Mouse (Mus musculus): ENCODE results near the gene Akt2. TPM values are rescaled to one million over a fixed set of nuclear protein-coding genes. Genes with fewer than 3 reads are reported as not detected.

Akt2 gene
- 106 TPM for polyA plus RNA-seq (2015; fragmentation: Illumina TruSeq; extraction: RNeasy Lipid Tissue Mini Kit (QIAGEN cat#74804); ENCODE audit: low read depth, low replicate concordance)

GRCm38 (mm10) chr7:27591266-27592216 is at the start of gene Akt2:
Akt2 (plus strand) TSS chr7:27591552.

GRCm38 (mm10) chr7:27552931-27553513 is 38.3 kb upstream of the Akt2 start, which contains the start of the genes Pld3 and 2310022A10Rik:
Pld3 (minus strand) TSS chr7:27553218.
2310022A10Rik (plus strand) TSS chr7:27553233.

DNA sequence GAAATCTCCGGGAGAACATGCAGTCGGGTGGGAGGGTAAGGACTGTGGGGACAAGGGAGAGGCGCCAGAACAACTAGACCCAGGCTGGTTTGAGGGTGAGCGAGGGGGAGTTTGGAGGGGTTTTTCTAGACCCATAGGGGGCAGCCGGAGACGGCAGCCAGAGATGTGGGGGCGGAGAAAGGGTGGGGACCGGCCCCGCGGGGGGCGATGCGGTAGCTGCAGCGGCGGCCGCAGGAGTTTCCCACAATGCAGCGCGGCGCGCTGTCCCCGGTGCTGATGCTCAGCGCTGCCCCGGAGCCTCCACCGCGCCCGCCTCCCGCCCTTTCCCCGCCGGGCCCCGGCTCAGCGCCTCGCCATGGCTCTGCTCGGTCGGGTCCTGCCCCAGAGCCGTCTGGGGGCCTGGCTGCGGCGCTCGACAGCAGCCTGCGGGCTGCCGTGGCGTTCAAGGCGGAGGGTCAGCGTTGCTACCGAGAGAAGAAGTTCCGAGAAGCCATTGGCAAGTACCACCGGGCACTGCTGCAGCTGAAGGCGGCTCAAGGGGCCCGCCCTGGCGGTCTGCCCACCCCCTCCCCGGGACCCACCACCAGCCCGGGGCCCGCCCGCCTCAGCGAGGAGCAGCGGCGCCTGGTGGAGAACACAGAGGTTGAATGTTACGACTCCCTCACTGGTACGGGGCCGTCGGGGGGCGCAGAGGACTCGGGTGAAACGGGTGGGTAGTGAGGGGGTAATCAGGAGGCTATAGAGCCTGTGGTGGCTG is 62.5 kb downstream of the Akt2 start, which contains the start of gene Ttc9b:
Gene Ttc9b, plus strand, starts transcription at position 235 of the 757 bp plus-strand sequence.

DNA sequence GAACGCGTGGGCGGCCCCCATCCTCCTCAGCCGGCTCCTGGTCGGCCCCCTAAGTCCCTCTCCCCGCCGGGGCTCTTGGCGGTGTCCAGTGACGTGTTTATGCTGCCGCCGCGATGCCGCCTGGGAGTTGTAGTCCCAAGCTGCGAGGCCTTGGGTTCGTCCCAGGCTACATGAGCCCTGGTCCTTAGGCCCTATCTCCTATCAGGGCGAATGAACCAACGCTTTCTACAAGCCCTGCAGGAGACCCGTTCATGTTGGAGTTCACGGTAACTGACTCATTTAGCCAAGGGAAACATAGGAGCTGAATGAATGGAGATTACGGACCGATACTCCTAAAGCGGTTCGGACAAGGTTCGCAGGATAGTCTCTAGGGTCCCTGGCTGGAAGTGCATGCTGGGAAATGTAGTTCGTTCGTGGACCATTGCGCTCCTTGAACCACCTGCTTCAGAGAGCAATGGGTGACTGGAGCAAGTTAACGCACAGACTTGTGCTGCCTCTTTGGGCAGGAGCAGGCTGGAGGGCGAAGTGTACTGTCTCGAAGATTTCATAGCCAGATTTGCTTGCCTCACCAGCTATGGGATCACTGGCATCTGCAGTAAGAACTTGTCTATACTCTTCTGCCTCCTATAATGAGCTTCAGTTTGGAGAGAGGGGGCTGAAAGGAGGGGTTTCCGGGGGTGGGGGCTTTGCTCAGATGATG is 83.3 kb downstream of the Akt2 start, which contains the start of gene Map3k10:
Gene Map3k10, minus strand, starts transcription at position 77 of the 700 bp plus-strand sequence.

DNA sequence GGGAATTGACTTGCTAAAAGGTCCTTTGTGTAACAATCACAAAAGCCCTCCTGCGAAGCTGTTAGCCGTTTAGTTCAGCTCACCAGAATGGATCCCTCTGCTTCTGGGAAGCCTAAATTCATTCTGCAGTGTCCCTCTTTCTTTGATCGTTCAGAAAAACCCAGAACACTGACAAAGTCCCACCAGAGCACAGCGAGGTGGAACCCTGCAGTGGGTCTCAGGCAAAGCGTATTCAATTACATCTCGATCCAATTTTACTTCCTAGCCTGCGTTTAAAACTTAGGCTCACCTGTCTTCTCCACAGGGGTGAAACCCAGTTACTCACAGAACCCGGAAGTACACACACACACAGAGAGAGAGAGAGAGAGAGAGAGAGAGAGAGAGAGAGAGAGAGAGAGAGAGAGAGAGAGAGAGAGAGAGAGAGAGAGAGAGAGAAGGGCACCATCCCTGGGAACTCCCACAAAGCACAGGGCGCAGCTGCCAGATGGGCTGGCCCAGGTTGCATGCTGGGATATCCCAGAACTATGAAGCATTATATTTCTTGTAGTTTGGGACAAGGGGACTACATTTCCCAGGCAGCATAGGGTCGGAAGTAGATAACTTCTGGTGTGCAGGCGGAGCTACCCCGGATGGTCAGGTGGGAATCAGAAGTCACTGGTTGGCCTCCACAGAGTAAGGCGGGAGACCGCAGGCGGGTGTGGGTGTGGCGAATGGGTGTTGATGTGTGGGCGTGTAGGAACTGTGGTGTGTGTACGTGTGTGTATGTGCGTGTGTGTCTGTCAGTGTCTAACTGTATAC is 97.7 kb downstream of the Akt2 start, which contains the start of gene Zfp607b:
Gene Zfp607b, plus strand, starts transcription at position 526 of the 798 bp plus-strand sequence.

Other genes with a start within 250 kb of the Akt2 start
- gene Shkbp1, start 235.5 kb upstream of the Akt2 start, polyA plus RNA-seq (2015; fragmentation: Illumina TruSeq; extraction: RNeasy Lipid Tissue Mini Kit (QIAGEN cat#74804); ENCODE audit: low read depth, low replicate concordance) = 29.2 TPM
- gene Gm20479, start 234.1 kb upstream of the Akt2 start, polyA plus RNA-seq (2015; fragmentation: Illumina TruSeq; extraction: RNeasy Lipid Tissue Mini Kit (QIAGEN cat#74804); ENCODE audit: low read depth, low replicate concordance) = not detected
- gene Sptbn4, start 143.9 kb upstream of the Akt2 start, polyA plus RNA-seq (2015; fragmentation: Illumina TruSeq; extraction: RNeasy Lipid Tissue Mini Kit (QIAGEN cat#74804); ENCODE audit: low read depth, low replicate concordance) = 71.8 TPM
- 22.0 TPM for gene Blvrb, start 143.6 kb upstream of the Akt2 start, polyA plus RNA-seq (2015; fragmentation: Illumina TruSeq; extraction: RNeasy Lipid Tissue Mini Kit (QIAGEN cat#74804); ENCODE audit: low read depth, low replicate concordance)
- gene Sertad3, start 117.8 kb upstream of the Akt2 start, polyA plus RNA-seq (2015; fragmentation: Illumina TruSeq; extraction: RNeasy Lipid Tissue Mini Kit (QIAGEN cat#74804); ENCODE audit: low read depth, low replicate concordance) = 4.7 TPM
- 18.4 TPM for gene Sertad1, start 104.6 kb upstream of the Akt2 start, polyA plus RNA-seq (2015; fragmentation: Illumina TruSeq; extraction: RNeasy Lipid Tissue Mini Kit (QIAGEN cat#74804); ENCODE audit: low read depth, low replicate concordance)
- gene Prx, start 92.2 kb upstream of the Akt2 start, polyA plus RNA-seq (2015; fragmentation: Illumina TruSeq; extraction: RNeasy Lipid Tissue Mini Kit (QIAGEN cat#74804); ENCODE audit: low read depth, low replicate concordance) = 0.22 TPM
- not detected for gene Hipk4, start 68.3 kb upstream of the Akt2 start, polyA plus RNA-seq (2015; fragmentation: Illumina TruSeq; extraction: RNeasy Lipid Tissue Mini Kit (QIAGEN cat#74804); ENCODE audit: low read depth, low replicate concordance)
- 607 TPM for gene Pld3, start 38.3 kb upstream of the Akt2 start, polyA plus RNA-seq (2015; fragmentation: Illumina TruSeq; extraction: RNeasy Lipid Tissue Mini Kit (QIAGEN cat#74804); ENCODE audit: low read depth, low replicate concordance)
- gene 2310022A10Rik, start 38.3 kb upstream of the Akt2 start, polyA plus RNA-seq (2015; fragmentation: Illumina TruSeq; extraction: RNeasy Lipid Tissue Mini Kit (QIAGEN cat#74804); ENCODE audit: low read depth, low replicate concordance) = 21.4 TPM
- gene Ttc9b, start 62.4 kb downstream of the Akt2 start, polyA plus RNA-seq (2015; fragmentation: Illumina TruSeq; extraction: RNeasy Lipid Tissue Mini Kit (QIAGEN cat#74804); ENCODE audit: low read depth, low replicate concordance) = 76.0 TPM
- 133 TPM for gene Map3k10, start 83.0 kb downstream of the Akt2 start, polyA plus RNA-seq (2015; fragmentation: Illumina TruSeq; extraction: RNeasy Lipid Tissue Mini Kit (QIAGEN cat#74804); ENCODE audit: low read depth, low replicate concordance)
- gene Zfp607b, start 97.8 kb downstream of the Akt2 start, polyA plus RNA-seq (2015; fragmentation: Illumina TruSeq; extraction: RNeasy Lipid Tissue Mini Kit (QIAGEN cat#74804); ENCODE audit: low read depth, low replicate concordance) = 9.8 TPM
- 25.7 TPM for gene Zfp60, start 139.8 kb downstream of the Akt2 start, polyA plus RNA-seq (2015; fragmentation: Illumina TruSeq; extraction: RNeasy Lipid Tissue Mini Kit (QIAGEN cat#74804); ENCODE audit: low read depth, low replicate concordance)
- gene Zfp626, start 215.6 kb downstream of the Akt2 start, polyA plus RNA-seq (2015; fragmentation: Illumina TruSeq; extraction: RNeasy Lipid Tissue Mini Kit (QIAGEN cat#74804); ENCODE audit: low read depth, low replicate concordance) = 7.4 TPM
- 6.5 TPM for gene Zfp59, start 247.1 kb downstream of the Akt2 start, polyA plus RNA-seq (2015; fragmentation: Illumina TruSeq; extraction: RNeasy Lipid Tissue Mini Kit (QIAGEN cat#74804); ENCODE audit: low read depth, low replicate concordance)

Measured in brain, adult 10 weeks (tissue).